Mouse (Mus musculus) neural tube, embryonic 13.5 days (tissue): ENCODE results near the gene Gm30191. TPM values are rescaled to one million over a fixed set of nuclear protein-coding genes. Genes with fewer than 3 reads are reported as not detected.

Source experiments
- ATAC-seq: fragments of 200-750 bp; cut with Nextera tagmentation; 2 replicates; pipeline ENCODE4 v1.8.0; 2017; ENCODE audit warnings: low read depth, mild to moderate bottlenecking, moderate TSS enrichment, moderate library complexity
- H3K27ac ChIP-seq: fragments of 300-500 bp; sonication (generic); replicated peaks from 2 replicates; pipeline ENCODE4 v1.5.1; 2015; ENCODE audit warnings: moderate library complexity, mild to moderate bottlenecking, inconsistent platforms
- H3K27me3 ChIP-seq: fragments of 300-500 bp; sonication (generic); 2 replicates; pipeline ENCODE4 v1.6.1; 2015; ENCODE audit warnings: mild to moderate bottlenecking, inconsistent platforms
- H3K36me3 ChIP-seq: fragments of 300-500 bp; sonication (generic); 2 replicates; pipeline ENCODE4 v1.6.1; 2015; ENCODE audit warnings: mild to moderate bottlenecking, inconsistent platforms
- H3K4me1 ChIP-seq: fragments of 300-500 bp; sonication (generic); replicated peaks from 2 replicates; pipeline ENCODE4 v1.6.1; 2015; ENCODE audit warnings: inconsistent platforms
- H3K4me2 ChIP-seq: fragments of 300-500 bp; sonication (generic); 2 replicates; pipeline ENCODE4 v1.6.1; 2015; ENCODE audit warnings: inconsistent platforms, mild to moderate bottlenecking, moderate library complexity
- H3K4me3 ChIP-seq: fragments of 300-500 bp; sonication (generic); 2 replicates; pipeline ENCODE4 v1.5.1; 2015; ENCODE audit warnings: mild to moderate bottlenecking, inconsistent platforms
- H3K9ac ChIP-seq: fragments of 300-500 bp; sonication (generic); 2 replicates; pipeline ENCODE4 v1.6.1; 2015; ENCODE audit warnings: moderate library complexity, mild to moderate bottlenecking, inconsistent platforms
- H3K9me3 ChIP-seq: fragments of 300-500 bp; sonication (generic); 2 replicates; pipeline ENCODE4 v1.6.1; 2016; ENCODE audit warnings: inconsistent platforms
- WGBS: fragments of 180-500 bp; shearing (Covaris S2); methylation state at CpG from one replicate; pipeline ENCODE4 v1.1.7; 2015; 5-methylcytosine and 5-hydroxymethylcytosine counted together
- polyA plus RNA-seq: library from polyadenylated mRNA; unstranded; fragments of >200 nt; fragmentation: Nextera tagmentation; extraction: Ambion mirVana; gene quantifications from 2 replicates; pipeline ENCODE4 v1.2.1, GENCODE M21; 2015

The Gm30191 gene
- polyA plus RNA-seq, 1 experiment from 2014 or later: not detected

DNA sequence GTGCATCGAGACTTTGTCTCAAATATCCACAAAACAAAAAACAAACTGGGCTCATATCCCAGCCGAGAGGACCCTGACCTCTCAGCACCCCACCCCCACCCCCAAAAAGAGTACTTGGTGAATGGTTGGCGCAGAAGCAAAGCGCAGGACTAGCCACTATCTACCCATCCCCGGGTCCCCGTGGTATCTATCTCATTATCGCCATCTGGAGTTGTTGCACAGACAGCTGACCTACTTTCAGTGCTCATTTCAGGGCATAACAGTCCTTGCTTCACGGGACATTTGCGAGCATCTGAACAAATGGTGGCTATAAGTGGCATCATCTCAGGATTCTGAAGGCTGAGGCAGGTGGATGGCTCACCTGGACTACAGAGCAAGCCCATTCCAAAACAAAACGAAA lies 8.0 kb upstream of the Gm30191 start:
- WGBS: 13% methylated on average over 10 of the region's 10 CpGs
- H3K27me3 ChIP-seq: peaks cover 28% of the 10 kb centered on the region
- H3K4me1 ChIP-seq: peaks cover 12% of the 10 kb centered on the region; the same call in 1 of the 2 replicates
- ATAC-seq: no peak
- no peak overlapping the region for H3K27ac ChIP-seq
- peak overlapping the region; percentile 18; the same call in 1 of the 2 replicates for H3K4me2 ChIP-seq
- H3K36me3 ChIP-seq: 0 out of 2 replicates have a peak, but pooled peaks cover 5% of the 10 kb centered on the region
- H3K9me3 ChIP-seq: no peaks in the 10 kb centered on the region
- H3K4me3 ChIP-seq: no peak overlapping the region
- H3K9ac ChIP-seq: no peak overlapping the region

- WGBS: 94% methylated on average over 17 of the region's 17 CpGs
- Histone ChIP-seq H3K4me1 (peaks cover 29% of the 10 kb centered on the region), H3K4me3 (peak within 1 kb of the TSS; percentile 85), H3K9me3 (no peaks in the 10 kb centered on the region), H3K36me3 (0 out of 2 replicates have a peak, but pooled peaks cover 5% of the 10 kb centered on the region), H3K9ac (peak within 1 kb of the TSS; percentile 87; the same call in 1 of the 2 replicates), H3K27me3 (peaks cover 28% of the 10 kb centered on the region), H3K27ac (no peak within 1 kb of the TSS), H3K4me2 (peak within 1 kb of the TSS; percentile 96)
- no peak for ATAC-seq
Measured at GRCm38 (mm10) chr4:134243516-134244250, 3.1 kb upstream of the Gm30191 start, which contains the start of gene E130218I03Rik. TSS of gene E130218I03Rik (plus strand) at chr4:134243662.

GRCm38 (mm10) chr4:134245148-134245843 lies 1.4 kb upstream of the Gm30191 start, which contains the start of gene Zfp593:
TSS of gene Zfp593 (minus strand) at chr4:134245592.
- peak; percentile 74 for ATAC-seq
- peaks cover 39% of the 10 kb centered on the region for H3K27me3 ChIP-seq
- H3K4me1 ChIP-seq: peaks cover 37% of the 10 kb centered on the region
- 0 out of 2 replicates have a peak, but pooled peaks cover 5% of the 10 kb centered on the region for H3K36me3 ChIP-seq
- peak within 1 kb of the TSS; percentile 96 for H3K4me2 ChIP-seq
- no peak within 1 kb of the TSS for H3K27ac ChIP-seq
- no peaks in the 10 kb centered on the region for H3K9me3 ChIP-seq
- under 1% methylated on average over 60 of the region's 60 CpGs for WGBS
- H3K4me3 ChIP-seq: peak within 1 kb of the TSS; percentile 85
- peak within 1 kb of the TSS; percentile 87 for H3K9ac ChIP-seq

DNA sequence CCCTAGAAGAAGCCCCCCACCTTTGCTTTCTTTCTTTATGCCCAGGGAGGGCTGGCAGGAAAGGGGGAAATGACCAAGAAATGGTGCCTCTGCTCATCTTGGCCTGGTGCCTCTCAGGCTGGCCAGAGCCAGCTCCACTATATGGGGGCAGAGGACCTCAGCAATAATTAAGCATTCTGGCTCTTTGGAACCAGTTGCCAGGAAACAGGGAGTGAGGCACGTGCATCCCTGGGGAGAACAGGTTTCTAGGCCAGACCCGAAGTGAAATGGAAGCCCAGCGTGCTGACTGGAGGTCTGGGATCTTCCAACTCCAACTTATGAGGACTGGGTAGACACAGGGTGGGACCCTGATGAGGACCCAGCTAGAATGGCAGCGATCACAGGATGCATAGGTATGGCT lies 479 bp upstream of the Gm30191 start:
- 0 out of 2 replicates have a peak overlapping the region, but pooled peaks have one; percentile 87 for H3K9ac ChIP-seq
- H3K9me3 ChIP-seq: no peaks in the 10 kb centered on the region
- WGBS: 31% methylated on average over 4 of the region's 4 CpGs
- H3K4me1 ChIP-seq: peaks cover 47% of the 10 kb centered on the region
- 0 out of 2 replicates have a peak, but pooled peaks cover 5% of the 10 kb centered on the region for H3K36me3 ChIP-seq
- no peak overlapping the region for H3K27ac ChIP-seq
- peaks cover 48% of the 10 kb centered on the region for H3K27me3 ChIP-seq
- no peak overlapping the region for H3K4me3 ChIP-seq
- no peak for ATAC-seq
- H3K4me2 ChIP-seq: no peak overlapping the region

DNA sequence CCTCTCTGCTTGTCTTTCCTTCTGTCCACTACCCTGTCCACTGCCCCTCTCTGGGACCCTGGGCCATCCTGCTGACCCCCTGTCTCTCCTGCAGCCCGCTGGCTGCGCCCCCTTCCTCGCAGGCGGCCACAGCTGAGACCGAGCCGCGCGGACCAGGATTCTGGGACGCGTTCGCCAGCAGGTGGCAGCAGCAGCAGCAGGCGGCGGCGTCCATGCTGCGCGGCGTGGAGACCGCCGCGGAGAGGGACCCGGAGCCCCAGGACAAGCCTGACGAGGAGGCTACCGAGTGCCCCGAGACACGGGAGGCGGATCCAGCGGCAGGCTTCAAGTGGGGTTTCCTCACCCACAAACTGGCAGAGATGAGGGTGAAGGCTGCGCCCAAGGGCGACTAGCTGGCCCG lies 2.9 kb downstream of the Gm30191 start:
- Histone ChIP-seq H3K9me3 (no peaks in the 10 kb centered on the region), H3K4me3 (peak overlapping the region; percentile 57), H3K4me2 (peak overlapping the region; percentile 83), H3K27me3 (peaks cover 82% of the 10 kb centered on the region), H3K27ac (no peak overlapping the region), H3K4me1 (peaks cover 69% of the 10 kb centered on the region), H3K9ac (peak overlapping the region; percentile 85), H3K36me3 (no peaks in the 10 kb centered on the region)
- WGBS: under 1% methylated on average over 30 of the region's 30 CpGs
- ATAC-seq: peak; percentile 41; the same call in 1 of the 2 replicates

DNA sequence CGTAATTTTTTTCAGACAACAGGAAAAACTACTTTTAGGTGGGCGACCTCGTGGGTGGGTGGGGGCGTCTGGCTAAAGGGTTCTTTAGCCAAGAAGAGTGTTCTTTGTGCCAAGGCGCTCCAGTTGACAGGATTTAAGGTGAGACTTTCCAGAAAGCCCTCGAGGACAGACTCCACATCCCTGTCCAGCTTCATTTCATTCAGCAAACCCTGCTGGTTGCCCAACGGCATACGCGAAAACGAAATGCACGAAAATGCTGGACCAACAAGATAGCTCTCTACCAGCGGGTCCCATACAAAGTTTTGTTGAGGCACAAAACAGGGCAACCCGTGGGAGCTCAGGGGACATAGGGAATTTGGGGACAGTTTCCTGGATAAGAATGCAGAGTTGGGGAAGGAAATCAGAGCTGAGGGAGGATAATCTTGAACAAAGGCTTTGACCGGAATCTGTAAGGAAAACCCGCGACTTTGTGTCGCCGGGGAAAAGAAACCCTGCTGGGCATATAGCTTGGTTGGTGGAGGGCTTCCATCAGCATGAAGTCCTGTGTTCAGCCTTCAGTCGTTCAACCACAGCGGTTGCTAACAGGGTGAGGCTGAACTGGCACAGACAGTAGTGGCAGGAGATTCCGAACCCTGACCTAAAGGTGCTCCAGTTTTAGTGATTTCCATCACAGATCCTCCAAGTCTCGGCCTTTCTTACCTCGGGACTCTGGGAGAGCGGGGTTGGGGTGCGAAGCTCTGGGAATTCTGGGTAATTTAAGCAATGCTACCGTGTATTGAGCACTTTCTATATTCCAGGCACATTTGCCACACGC lies 3.6 kb downstream of the Gm30191 start:
- WGBS: 6% methylated on average over 27 of the region's 27 CpGs

DNA sequence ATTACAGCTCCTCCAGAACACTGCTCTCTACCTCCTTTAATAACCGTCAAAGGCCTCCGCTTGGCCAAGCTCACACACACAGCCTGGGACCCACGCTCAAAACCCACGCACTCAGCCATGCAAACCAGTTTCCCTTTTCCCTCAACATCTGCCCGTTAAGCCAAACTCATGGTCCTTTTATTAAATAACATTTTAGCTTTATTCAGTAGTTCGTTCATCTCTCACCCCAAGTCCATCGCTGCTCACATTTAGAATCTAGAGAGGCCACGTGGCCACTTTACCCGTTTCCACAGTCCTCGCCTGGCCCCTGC lies 4.2 kb downstream of the Gm30191 start:
- ATAC-seq: no peak
- Histone ChIP-seq H3K4me2 (peak overlapping the region; percentile 83), H3K36me3 (no peaks in the 10 kb centered on the region), H3K4me1 (peaks cover 72% of the 10 kb centered on the region), H3K9me3 (no peaks in the 10 kb centered on the region), H3K27me3 (peaks cover 94% of the 10 kb centered on the region), H3K4me3 (peak overlapping the region; percentile 57), H3K9ac (peak overlapping the region; percentile 85), H3K27ac (peak overlapping the region; percentile 83)
- 10% methylated on average over 10 of the region's 10 CpGs for WGBS

More for the DNA sequence above, 3.6 kb downstream of the Gm30191 start:
- no peak for ATAC-seq
- Histone ChIP-seq H3K4me2 (peak overlapping the region; percentile 83), H3K4me3 (peak overlapping the region; percentile 57), H3K4me1 (peaks cover 70% of the 10 kb centered on the region), H3K27me3 (peaks cover 89% of the 10 kb centered on the region), H3K9ac (peak overlapping the region; percentile 85), H3K9me3 (no peaks in the 10 kb centered on the region), H3K27ac (no peak overlapping the region), H3K36me3 (no peaks in the 10 kb centered on the region)

DNA sequence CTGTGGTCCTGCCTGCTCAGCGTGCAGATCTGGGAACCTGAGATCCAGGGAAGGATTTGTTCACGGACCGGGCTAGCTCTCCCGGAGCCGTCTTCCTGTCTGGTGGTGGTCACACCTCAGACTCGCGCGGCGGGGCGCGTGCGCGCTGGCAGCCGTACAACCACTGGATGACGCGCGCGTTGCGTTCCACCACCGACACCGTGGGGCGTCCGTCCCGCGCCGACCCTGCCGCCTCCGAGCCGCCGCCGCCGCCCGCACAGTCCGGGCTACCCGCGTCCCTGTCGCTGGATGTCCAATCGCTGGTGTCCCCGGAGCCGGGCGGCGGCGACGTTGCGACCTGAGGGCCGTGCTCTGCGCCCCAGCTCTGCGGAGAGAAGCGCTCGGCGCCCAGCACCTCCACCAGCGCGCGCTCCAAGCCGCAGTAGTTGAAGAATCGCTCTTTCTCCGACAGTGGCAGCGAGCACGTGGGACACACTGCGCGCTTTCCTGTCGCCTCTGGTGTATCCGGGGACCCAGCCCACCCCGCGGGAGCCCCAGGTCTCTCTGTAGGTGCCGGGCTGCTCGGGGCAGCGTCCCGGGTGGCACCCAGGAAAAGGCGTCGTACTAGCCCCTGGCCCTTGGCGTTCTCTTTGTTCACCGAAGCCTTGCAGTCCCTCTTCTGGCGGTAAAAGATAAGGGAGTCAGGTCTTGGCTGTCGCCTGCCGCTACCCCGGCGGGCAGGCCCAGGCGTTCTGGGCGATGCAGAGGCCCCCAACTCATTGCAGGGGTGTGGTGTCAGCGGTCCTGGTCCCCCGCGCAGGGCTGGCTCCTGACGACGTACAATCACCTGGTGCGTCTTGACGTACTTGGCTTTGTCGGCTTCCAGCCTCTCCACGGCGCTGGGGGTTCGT lies 4.8 kb downstream of the Gm30191 start:
- peak; percentile 42 for ATAC-seq
- under 1% methylated on average over 74 of the region's 91 CpGs for WGBS
- H3K9ac ChIP-seq: peak overlapping the region; percentile 85
- no peaks in the 10 kb centered on the region for H3K9me3 ChIP-seq
- peak overlapping the region; percentile 83 for H3K27ac ChIP-seq
- H3K4me2 ChIP-seq: peak overlapping the region; percentile 83
- peaks cover 73% of the 10 kb centered on the region for H3K4me1 ChIP-seq
- peaks cover 91% of the 10 kb centered on the region for H3K27me3 ChIP-seq
- H3K36me3 ChIP-seq: no peaks in the 10 kb centered on the region
- peak overlapping the region; percentile 57 for H3K4me3 ChIP-seq

DNA sequence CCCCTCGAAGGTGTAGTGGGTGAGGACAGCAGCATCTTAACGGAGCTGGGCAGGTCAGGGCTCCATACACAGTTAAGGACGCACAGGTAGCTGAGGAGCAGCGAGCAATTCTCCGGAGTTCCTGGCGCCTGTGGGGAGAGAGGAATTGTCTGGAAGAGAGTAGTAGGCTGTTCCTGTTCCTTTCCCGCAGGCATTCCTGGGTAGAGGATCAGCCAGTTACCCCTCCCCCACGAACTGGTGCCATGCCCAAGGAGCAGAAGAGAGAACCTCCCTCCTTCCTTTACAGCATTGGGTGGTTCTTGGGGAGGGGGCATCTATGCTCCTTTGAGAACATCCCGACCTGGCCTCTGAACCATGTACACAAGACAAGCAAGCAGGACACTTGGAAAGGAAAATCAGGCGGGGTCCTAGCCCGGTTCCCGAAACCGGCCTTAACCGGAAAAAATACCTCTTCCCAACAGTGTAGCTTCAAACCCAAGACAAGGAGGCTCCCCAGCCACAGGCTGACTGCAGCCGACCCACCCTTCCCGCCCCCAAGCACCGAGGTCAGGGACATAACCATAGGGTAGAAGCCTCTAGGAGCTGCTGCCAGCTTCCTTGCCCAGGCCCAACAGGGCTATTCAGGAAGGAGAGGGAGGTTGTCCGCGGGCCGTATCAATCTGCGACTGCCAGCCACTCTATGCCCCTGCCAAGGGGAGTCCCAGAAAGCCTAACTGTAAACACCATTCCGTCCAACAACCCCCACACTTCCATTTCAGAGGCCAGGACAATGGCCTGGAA lies 5.6 kb downstream of the Gm30191 start:
- Histone ChIP-seq H3K4me1 (peaks cover 81% of the 10 kb centered on the region), H3K4me2 (peak overlapping the region; percentile 83), H3K4me3 (peak overlapping the region; percentile 57), H3K27me3 (peaks cover 84% of the 10 kb centered on the region), H3K27ac (peak overlapping the region; percentile 83), H3K9me3 (no peaks in the 10 kb centered on the region), H3K36me3 (no peaks in the 10 kb centered on the region), H3K9ac (peak overlapping the region; percentile 85)
- 2% methylated on average over 22 of the region's 22 CpGs for WGBS
- ATAC-seq: peak; percentile 1; the same call in 1 of the 2 replicates

DNA sequence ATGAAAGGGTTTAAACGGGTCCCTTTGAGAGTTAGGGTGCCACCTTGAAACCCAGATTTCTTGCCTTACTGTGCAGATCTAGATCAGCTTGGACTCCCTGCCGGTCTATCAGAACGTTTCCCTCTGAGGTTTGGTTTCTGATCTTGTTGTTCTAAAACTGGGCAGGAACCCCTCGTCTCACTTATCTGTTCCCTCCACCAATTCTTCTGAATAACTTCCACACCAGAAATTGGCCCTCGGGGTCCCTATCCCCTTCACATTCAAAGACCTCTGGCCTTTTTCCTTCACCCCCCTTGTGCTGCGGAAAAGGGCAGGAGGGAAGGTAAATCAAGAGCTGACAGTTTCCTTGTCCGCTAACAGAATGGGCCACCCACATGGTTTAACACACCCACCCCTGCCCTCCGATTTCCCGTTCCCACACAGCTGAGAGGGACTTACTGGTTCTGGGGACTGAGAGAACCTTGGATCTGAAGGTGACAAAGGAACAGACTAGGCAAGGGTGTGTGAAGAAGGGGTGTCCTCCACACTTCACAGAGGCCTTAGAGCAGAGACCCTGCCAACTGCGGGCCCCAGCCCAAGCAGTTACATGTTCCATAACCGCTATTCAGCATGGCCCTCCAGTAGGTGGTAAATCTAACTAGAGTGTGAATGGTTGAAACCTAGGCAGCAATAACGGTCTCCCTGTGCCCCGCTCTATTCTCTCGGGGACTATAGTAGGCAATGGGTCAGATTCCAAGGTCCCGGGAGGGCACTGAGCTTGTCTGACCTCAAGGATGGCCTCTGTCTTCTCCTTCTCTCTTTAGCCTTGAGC lies 6.4 kb downstream of the Gm30191 start:
- H3K9me3 ChIP-seq: no peaks in the 10 kb centered on the region
- peak overlapping the region; percentile 57 for H3K4me3 ChIP-seq
- peaks cover 81% of the 10 kb centered on the region for H3K4me1 ChIP-seq
- no peak for ATAC-seq
- H3K4me2 ChIP-seq: peak overlapping the region; percentile 83
- H3K36me3 ChIP-seq: no peaks in the 10 kb centered on the region
- H3K27ac ChIP-seq: peak overlapping the region; percentile 23; the same call in 1 of the 2 replicates
- H3K27me3 ChIP-seq: peaks cover 76% of the 10 kb centered on the region
- H3K9ac ChIP-seq: peak overlapping the region; percentile 50
- 4% methylated on average over 15 of the region's 15 CpGs for WGBS
